Mouse (Mus musculus) Patski (cell line): ENCODE measurements around the gene D930007J09Rik. TPM values are rescaled to one million over a fixed set of nuclear protein-coding genes. Genes with fewer than 3 reads are reported as not detected.
A peak's percentile ranks its signal among the peaks of the same experiment; 100 is the strongest.

Source experiments
- ATAC-seq: fragments of 100-300 bp; one replicate; pipeline ENCODE4 v1.8.0; 2021
- CTCF ChIA-PET: fragments of 350-600 bp; sonication (Branson Sonifier 250); formaldehyde crosslinking; loops from one replicate; lab custom pipeline; 2022; ENCODE audit warnings: inconsistent platforms; lab: Charles Lee
- POLR2A ChIA-PET: fragments of 350-600 bp; sonication (Branson Sonifier 250); formaldehyde crosslinking; loops from one replicate; lab custom pipeline; 2022; ENCODE audit warnings: antibody characterized with exemption, inconsistent platforms; lab: Charles Lee
- DNase-seq: peaks from one replicate; pipeline ENCODE4 v3.0.0-alpha.2; 2011; ENCODE audit warnings: low read depth, low spot score
- H3K27me3 ChIP-seq: fragments of 371-371 bp; one replicate; pipeline ENCODE4 v1.5.1; 2021
- CTCF ChIP-seq: fragments of 100-300 bp; IDR thresholded peaks from one replicate; pipeline ENCODE4 v1.5.1; 2021
- in situ Hi-C: fragments of 300-500 bp; cut with MboI; formaldehyde crosslinking; loops from 3 replicates; pipeline ENCODE4 v1.11.1; 2018; ENCODE audit warnings: low pct_unique_long_range_greater_than_20kb, mixed read lengths
- polyA plus RNA-seq: library from polyadenylated mRNA; unstranded; gene quantifications from one replicate; pipeline ENCODE4 v1.2.3, GENCODE M21; 2021

D930007J09Rik gene
- polyA plus RNA-seq, 1 experiment from 2014 or later = not detected

DNA sequence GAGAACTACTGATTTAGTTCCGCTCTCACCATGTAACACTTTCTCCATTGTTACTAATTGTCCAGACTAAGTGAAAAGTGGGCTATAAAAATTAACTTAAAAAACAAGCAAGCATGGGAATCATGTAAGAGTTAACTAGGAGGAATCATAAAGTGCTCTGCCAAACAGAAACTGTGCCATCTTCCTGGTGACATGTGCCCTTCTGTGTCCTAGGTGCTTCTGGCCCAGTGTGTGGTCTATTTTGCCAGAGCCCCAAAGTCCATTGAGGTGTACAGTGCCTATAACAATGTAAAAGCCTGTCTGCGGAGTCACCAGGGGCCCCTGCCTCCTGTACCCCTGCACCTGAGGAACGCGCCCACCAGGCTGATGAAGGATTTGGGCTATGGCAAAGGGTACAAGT lies 19.0 kb upstream of the D930007J09Rik start:
- no peak for TF ChIP-seq CTCF
- no peaks in the 10 kb centered on the region for H3K27me3 ChIP-seq
- ATAC-seq (no peak), DNase-seq (no peak)
- ChIA-PET POLR2A (no interaction called here), CTCF (interaction anchor here (1.0 kb wide), 1 partner anchor 10 kb away, joined by 3 read pairs; no protein-coding TSS in a partner anchor)
- in situ Hi-C loops = no loop called here

DNA sequence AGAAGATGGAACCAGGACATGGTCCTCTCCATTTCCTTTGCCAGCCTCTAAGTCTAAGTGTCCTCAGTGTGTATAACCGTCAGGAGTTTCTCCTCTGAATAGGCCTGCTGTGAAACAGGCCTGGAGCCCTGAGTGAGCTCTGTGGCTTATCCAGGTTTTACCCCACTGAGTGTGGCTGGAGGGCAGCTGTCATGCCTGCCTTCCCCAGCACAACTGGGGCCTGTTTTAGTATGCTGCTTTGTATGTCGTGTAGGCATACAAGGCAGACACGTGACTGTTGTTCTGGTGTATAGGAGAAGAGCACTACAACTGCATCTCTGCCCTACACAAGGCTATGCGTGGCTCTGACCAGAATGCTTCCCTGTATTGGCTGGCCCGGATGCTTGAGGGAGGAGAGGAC lies 17.3 kb upstream of the D930007J09Rik start:
- no peak for DNase-seq
- in situ Hi-C loops = no loop called here
- CTCF ChIA-PET = interaction anchor here (1.1 to 1.3 kb wide), 2 partner anchors 16 kb away, joined by 3 read pairs; no protein-coding TSS in a partner anchor
- TF ChIP-seq CTCF = no peak
- POLR2A ChIA-PET = interaction anchor here (1.4 kb wide), 1 partner anchor 18 kb away, joined by 3 read pairs; the partner anchor contains the start of gene Wrnip1
- no peak for ATAC-seq
- H3K27me3 ChIP-seq = no peaks in the 10 kb centered on the region

DNA sequence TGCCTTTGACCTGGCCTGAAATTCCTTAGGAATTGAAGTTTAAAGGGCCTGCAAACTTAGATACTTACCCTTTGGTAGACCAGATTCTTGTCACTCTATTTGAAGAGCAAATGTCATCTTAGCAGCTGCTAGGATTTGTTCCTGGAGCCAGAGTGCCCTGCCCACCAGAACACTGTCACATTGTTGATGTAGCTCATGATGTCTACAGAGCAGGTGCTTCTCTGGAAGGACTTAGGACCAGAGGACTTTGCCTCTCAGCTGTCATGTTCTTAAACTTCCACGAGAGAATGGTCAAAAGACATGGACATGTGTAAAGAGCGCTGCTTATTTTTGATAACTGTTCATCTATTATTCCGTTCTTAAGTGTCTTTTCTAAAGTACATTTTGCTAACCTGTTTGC lies 16.6 kb upstream of the D930007J09Rik start:
- no peaks in the 10 kb centered on the region for H3K27me3 ChIP-seq
- in situ Hi-C loops = no loop called here
- no peak for DNase-seq
- ATAC-seq = no peak
- ChIA-PET CTCF (interaction anchor here (1.1 kb wide), 1 partner anchor 17 kb away, joined by 3 read pairs; no protein-coding TSS in a partner anchor), POLR2A (interaction anchor here (1.4 kb wide), 1 partner anchor 18 kb away, joined by 3 read pairs; the partner anchor contains the start of gene Wrnip1)
- TF ChIP-seq CTCF = no peak

DNA sequence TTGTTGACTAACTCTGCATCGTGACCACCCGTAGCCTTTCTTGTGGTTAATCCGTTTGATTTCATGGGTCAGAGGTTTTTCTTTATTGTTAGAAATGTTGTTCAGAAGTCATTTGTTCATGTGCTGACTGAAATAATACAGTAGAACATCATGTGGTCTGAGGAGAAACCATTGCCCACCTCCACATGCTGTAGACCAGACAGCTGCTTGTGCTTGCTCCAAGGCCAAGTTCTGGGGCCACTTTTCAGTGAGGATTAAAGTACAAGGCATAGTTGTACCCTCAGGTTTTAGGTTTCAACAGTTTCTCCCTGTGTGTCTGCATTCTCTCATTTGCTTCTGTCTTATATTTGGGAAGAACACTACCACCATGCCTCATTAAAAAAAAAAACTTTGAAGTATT lies 5.0 kb upstream of the D930007J09Rik start:
- DNase-seq = no peak
- CTCF ChIA-PET = interaction anchor here (0.9 kb wide), 1 partner anchor 9 kb away, joined by 3 read pairs; no protein-coding TSS in a partner anchor
- no peak for ATAC-seq
- in situ Hi-C loops = no loop called here
- no peaks in the 10 kb centered on the region for H3K27me3 ChIP-seq
- POLR2A ChIA-PET = interaction anchor here (0.9 kb wide), 1 partner anchor 19 kb away, joined by 3 read pairs; no protein-coding TSS in a partner anchor
- no peak for TF ChIP-seq CTCF

DNA sequence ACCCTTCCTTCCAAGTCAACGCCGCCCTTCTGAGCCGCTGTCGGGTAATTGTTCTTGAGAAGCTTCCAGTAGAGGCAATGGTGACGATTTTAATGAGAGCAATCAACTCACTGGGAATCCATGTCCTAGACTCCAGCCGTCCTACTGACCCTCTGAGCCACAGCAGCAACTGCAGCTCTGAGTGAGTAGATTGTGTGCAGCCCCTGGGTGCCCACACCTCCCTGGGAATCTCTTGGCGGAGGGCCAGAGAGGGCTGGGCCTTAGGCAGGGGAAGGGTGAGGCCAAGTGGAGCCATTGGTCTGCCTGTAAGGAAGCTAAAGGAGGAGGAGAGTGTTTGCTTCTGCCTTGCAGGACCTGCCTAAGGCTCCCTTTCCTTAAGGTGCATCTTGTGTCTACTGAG lies 4.2 kb upstream of the D930007J09Rik start:
- ATAC-seq (no peak), DNase-seq (no peak)
- no peak for TF ChIP-seq CTCF
- ChIA-PET CTCF (interaction anchor here (0.6 to 0.9 kb wide), 2 partner anchors 10 to 39 kb away, joined by 3 read pairs; no protein-coding TSS in a partner anchor), POLR2A (interaction anchor here (0.9 kb wide), 1 partner anchor 19 kb away, joined by 3 read pairs; no protein-coding TSS in a partner anchor)
- in situ Hi-C loops = no loop called here
- no peaks in the 10 kb centered on the region for H3K27me3 ChIP-seq

DNA sequence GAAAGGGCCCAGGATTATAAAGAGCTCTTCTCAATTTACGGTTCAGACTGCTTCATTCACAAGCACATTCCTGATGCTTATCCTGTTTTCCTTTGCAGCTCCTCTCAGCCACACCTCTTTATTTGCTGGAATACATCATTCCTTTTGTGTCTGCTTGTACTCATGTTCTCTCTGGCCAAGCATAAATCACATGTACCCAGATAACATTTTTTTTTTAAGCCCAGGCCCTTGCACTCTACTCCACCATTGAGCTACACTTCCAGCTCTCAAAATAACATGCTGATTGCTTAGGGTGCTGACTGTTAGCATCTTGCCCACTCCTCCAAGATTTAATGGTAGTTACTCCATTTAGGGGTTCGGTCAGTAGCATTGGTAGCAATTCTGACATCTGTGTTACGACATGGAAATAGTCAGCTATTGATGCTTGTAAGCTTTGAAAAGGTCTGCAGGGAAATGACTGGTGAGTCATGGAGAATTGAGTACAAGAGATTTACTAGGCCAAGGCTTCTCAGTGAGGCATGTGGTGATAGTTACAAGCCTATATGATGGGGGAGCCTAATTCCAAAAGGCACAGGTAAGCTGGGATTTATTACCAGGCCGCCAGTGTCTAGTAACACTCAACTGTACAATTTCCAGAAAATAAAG lies 1.2 kb upstream of the D930007J09Rik start:
- CTCF ChIA-PET = interaction anchor here (0.8 to 1.5 kb wide), 4 partner anchors 9 to 34 kb away, joined by 3 to 6 read pairs (median 5); no protein-coding TSS in a partner anchor
- in situ Hi-C loops = loop anchor here (5.0 kb wide), 1 partner anchor 37 kb away; no protein-coding TSS in a partner anchor
- POLR2A ChIA-PET = no interaction called here

DNA sequence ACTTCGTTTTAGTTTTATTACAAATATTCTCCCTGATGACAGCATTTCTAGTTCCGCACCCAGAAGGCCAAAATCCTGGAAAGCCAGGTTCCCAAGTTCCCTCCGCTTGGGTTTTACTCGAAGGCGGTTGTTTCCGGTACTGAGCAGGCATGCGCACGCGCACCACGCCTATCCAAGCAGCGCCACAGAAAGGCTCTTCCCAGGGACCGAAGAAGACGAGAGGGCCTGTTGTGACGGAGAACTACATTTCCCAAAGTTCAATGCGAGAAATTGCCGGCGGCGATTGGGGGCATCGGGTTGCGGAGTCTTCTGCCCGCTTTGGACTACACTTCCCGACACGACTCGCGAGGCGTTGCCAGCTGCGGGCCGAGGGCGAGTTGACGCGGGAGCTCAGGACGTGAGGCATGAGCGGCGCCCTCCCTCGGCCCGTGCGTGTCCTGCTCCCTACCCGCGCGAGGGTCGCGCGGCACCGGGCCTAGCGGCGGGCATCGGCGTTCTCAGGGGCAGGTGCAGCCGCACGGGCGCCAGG lies 892 bp downstream of the D930007J09Rik start, which contains the start of gene Wrnip1:
Gene Wrnip1 (plus strand): TSS at position 346 of the 529 bp plus-strand sequence.
- ATAC-seq (peak; percentile 94), DNase-seq (peak; percentile 99)
- in situ Hi-C loops = loop anchor here (5.0 kb wide), 1 partner anchor 34 kb away; no protein-coding TSS in a partner anchor
- ChIA-PET CTCF (interaction anchor here (0.7 to 1.8 kb wide), 3 partner anchors 25 to 35 kb away, joined by 3 to 5 read pairs (median 3); no protein-coding TSS in a partner anchor), POLR2A (interaction anchor here (1.6 kb wide), 1 partner anchor 18 kb away, joined by 3 read pairs; no protein-coding TSS in a partner anchor)
- no peak for TF ChIP-seq CTCF
- H3K27me3 ChIP-seq = no peaks in the 10 kb centered on the region

More for the DNA sequence above, 1.2 kb upstream of the D930007J09Rik start:
- no peak for DNase-seq
- TF ChIP-seq CTCF = no peak
- H3K27me3 ChIP-seq = no peaks in the 10 kb centered on the region
- no peak for ATAC-seq

DNA sequence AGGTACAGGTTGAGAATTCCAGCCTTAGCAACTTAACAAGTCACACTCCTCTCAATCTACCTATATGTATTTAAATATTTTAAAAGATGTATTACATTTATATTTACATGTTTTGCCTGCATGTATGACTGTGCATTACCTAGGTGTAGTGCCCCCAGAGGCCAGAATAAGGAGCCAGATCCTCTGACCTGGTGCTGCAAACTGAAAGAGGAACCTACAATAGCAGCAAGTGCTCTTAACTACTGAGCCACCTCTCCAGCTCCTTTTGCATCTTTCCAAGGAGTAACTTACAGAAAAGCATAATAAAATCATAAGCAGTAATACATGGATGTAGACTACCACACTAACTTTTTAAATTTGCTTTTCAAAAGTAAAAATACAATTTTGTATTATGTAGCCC lies 1.8 kb downstream of the D930007J09Rik start:
- no peak for ATAC-seq
- no peak for DNase-seq
- H3K27me3 ChIP-seq = no peaks in the 10 kb centered on the region
- no peak for TF ChIP-seq CTCF
- in situ Hi-C loops = loop anchor here (5.0 kb wide), 1 partner anchor 34 kb away; no protein-coding TSS in a partner anchor
- ChIA-PET CTCF (interaction anchor here (0.7 to 5.0 kb wide), 5 partner anchors 11 to 34 kb away, joined by 3 to 59 read pairs (median 3); no protein-coding TSS in a partner anchor), POLR2A (interaction anchor here (1.6 kb wide), 1 partner anchor 19 kb away, joined by 3 read pairs; no protein-coding TSS in a partner anchor)

DNA sequence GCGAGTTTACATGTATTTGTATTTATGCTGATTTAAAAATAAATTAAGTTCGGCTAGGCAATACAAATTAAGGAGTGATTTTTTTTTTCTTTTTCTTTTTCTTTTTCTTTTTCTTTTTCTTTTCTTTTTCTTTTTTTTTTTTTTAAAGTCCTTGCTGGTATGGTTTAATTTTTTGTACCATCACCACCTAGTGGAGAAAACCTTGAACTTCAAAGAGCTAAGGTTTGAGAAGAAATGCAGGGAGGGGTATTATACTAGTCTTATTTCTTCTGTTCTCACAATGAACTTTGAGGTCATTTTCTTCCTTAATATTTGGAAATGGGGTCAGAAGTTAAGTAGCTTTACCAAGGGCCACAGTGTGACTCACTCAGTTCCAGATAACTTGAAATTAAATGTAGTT lies 3.5 kb downstream of the D930007J09Rik start:
- ChIA-PET CTCF (interaction anchor here (1.0 to 5.0 kb wide), 3 partner anchors 14 to 36 kb away, joined by 3 to 59 read pairs (median 3); no protein-coding TSS in a partner anchor), POLR2A (no interaction called here)
- DNase-seq = no peak
- no peak for TF ChIP-seq CTCF
- in situ Hi-C loops = no loop called here
- no peaks in the 10 kb centered on the region for H3K27me3 ChIP-seq
- no peak for ATAC-seq

DNA sequence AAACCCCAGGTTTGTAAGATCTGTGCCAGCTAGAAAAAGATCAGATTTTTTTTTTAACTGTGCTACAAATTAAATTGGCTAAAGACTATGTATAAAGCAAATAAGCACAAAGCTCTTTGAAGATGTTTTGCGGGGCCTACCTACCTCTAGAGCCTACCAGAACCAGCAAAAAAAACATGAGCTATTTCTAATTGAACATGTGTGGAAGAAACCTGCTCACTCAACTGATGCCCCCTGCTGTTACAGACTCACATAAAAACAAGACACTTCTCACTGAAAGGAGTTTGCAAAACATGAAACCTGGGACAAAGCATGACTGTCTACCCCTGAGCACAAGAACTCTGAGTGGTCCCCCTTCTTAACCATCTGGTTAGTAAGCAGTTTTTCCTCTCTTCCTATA lies 5.6 kb downstream of the D930007J09Rik start:
- ATAC-seq (no peak), DNase-seq (no peak)
- in situ Hi-C loops = no loop called here
- POLR2A ChIA-PET = interaction anchor here (1.8 kb wide), 1 partner anchor 28 kb away, joined by 5 read pairs; no protein-coding TSS in a partner anchor
- no peak for TF ChIP-seq CTCF
- H3K27me3 ChIP-seq = no peaks in the 10 kb centered on the region
- CTCF ChIA-PET = interaction anchor here (1.1 to 5.0 kb wide), 3 partner anchors 8 to 28 kb away, joined by 3 to 59 read pairs (median 4); no protein-coding TSS in a partner anchor
